Mouse (Mus musculus) CH12.LX (cell line): Measurements from ENCODE around the gene Nrn1.

ENCODE experiments used
- CTCF ChIP-seq, 2 experiments: IDR thresholded peaks in 1 of 2; conservative IDR thresholded peaks in 1 of 2; 2 replicates each; pipeline ENCODE4 v1.5.1; 2011 to 2012; ENCODE audit warnings: low read depth in 2 of 2, low read length in 2 of 2, improper control_type of control experiment in 1 of 2, inconsistent platforms in 1 of 2, mild to moderate bottlenecking in 1 of 2, moderate library complexity in 1 of 2
- ELF1 ChIP-seq: IDR thresholded peaks from 2 replicates; pipeline ENCODE4 v1.6.1; 2014; ENCODE audit warnings: low read depth, mild to moderate bottlenecking, inconsistent platforms, low read length, improper control_type of control experiment
- EP300 ChIP-seq: IDR thresholded peaks from 2 replicates; pipeline ENCODE4 v1.6.1; 2011; ENCODE audit warnings: low read length, improper control_type of control experiment
- ETS1 ChIP-seq: conservative IDR thresholded peaks from 2 replicates; pipeline ENCODE4 v1.6.1; 2012; ENCODE audit warnings: low read depth, mild to moderate bottlenecking, inconsistent platforms, low read length, improper control_type of control experiment, moderate library complexity
- MAX ChIP-seq: IDR thresholded peaks from 2 replicates; pipeline ENCODE4 v1.6.1; 2011; ENCODE audit warnings: low read length, improper control_type of control experiment
- MXI1 ChIP-seq: IDR thresholded peaks from 2 replicates; pipeline ENCODE4 v1.6.1; 2011; ENCODE audit warnings: mild to moderate bottlenecking, low read depth, low read length, improper control_type of control experiment
- NELFE ChIP-seq: IDR thresholded peaks from 2 replicates; pipeline ENCODE4 v1.6.1; 2011; ENCODE audit warnings: low read depth, low read length, improper control_type of control experiment
- POLR2A ChIP-seq: IDR thresholded peaks from 2 replicates; pipeline ENCODE4 v1.6.1; 2011; ENCODE audit warnings: low read depth, mild to moderate bottlenecking, improper control_type of control experiment, low read length
- ZMIZ1 ChIP-seq: IDR thresholded peaks from 2 replicates; pipeline ENCODE4 v1.6.1; 2012; ENCODE audit warnings: low read depth, mild to moderate bottlenecking, inconsistent platforms, low read length, improper control_type of control experiment
- ZNF384 ChIP-seq: IDR thresholded peaks from 2 replicates; pipeline ENCODE4 v1.6.1; 2012; ENCODE audit warnings: low read depth, low read length, improper control_type of control experiment, inconsistent platforms

DNA sequence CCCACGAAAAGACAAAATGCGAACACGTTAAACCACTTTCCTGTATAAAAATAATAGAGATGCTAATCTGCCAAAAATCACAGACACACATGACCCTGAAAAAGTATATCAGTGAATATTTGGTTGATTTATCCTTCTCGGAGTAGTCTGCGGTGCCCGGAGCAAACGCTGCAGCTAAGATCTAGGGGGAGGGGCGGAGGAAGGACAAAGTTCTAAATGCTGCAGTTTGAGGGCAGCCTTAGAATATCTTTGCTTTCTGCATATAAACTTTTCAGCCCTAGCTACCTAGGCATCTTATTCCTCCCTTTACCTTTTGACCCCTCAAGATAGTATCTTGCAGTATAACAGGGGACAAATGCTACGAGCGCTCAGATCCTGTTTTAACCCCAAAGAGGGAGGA is 1.4 kb downstream of the Nrn1 start:
- TF ChIP-seq EP300 (no peak), NELFE (no peak), CTCF (conservative IDR thresholded peaks at IDR 0.05 in 1 of 2, IDR thresholded peaks at IDR 0.05 in 1 of 2; ENCODE audit: low read depth in 2 of 2, low read length in 2 of 2) (no peak), ZNF384 (no peak), MXI1 (no peak), ETS1 (no peak), POLR2A (no peak), ZMIZ1 (no peak), ELF1 (no peak), MAX (no peak)
